Mouse (Mus musculus): ENCODE measurements at regions not wholly inside any gene's neighbourhood (a gene's known extent, or its start where the extent isn't known, plus 50 kb on each side); places are given as distances from the start of the nearest gene placed in this dataset.
"Not testable (repeated sequence)": the region's sequence is repeated elsewhere in the genome, so short reads cannot be mapped to it uniquely, and the experiment has no call there.

- in situ Hi-C loops (cut with MboI, MseI) = not testable (repeated sequence)
Observed at GRCm38 (mm10) chr3:8005684-8006083, 1385.4 kb upstream of the 1700008P02Rik start.

GRCm38 (mm10) chr3:8004271-8004670 lies 1384.0 kb upstream of the 1700008P02Rik start:
- in situ Hi-C loops (cut with MboI, MseI) = no loop called here

GRCm38 (mm10) chr3:8001027-8001426 lies 1380.8 kb upstream of the 1700008P02Rik start:
- in situ Hi-C loops (cut with MboI, MseI) = no loop called here

- in situ Hi-C loops (cut with MboI, MseI) = no loop called here
Observed at GRCm38 (mm10) chr3:7992322-7992721, 1372.1 kb upstream of the 1700008P02Rik start.

- in situ Hi-C loops (cut with MboI, MseI) = no loop called here
Observed at GRCm38 (mm10) chr3:7973287-7973686, 1353.0 kb upstream of the 1700008P02Rik start.

GRCm38 (mm10) chr3:7953911-7954310 lies 1333.7 kb upstream of the 1700008P02Rik start:
- in situ Hi-C loops (cut with MboI, MseI) = no loop called here

GRCm38 (mm10) chr3:7943646-7944381 lies 1323.6 kb upstream of the 1700008P02Rik start:
- in situ Hi-C loops (cut with MboI, MseI) = no loop called here

All from T-helper 2 cell (primary cell).